Mouse (Mus musculus): Measurements from ENCODE around the gene Slc6a11.

DNA sequence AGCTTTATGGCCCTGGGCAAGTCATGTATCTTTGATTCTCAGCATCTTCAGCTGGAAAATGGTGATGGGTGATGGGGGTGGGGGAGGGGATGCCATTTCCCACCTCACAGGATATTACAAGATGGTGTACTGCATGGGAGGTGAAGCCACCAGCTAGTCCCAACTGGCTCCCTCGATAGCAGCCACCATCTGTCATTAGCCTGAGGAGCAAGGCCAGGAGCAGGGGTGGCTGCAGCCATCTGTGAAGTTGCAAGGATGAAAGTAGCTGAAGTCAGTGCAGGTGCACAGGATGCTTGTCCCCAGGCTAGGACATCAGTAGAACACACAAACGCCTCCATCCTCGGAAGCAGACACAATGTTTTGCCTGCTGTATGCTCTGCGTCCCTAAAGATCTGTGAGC lies 159.9 kb downstream of the Slc6a11 start:
- no peak for TF ChIP-seq ZC3H11A (IDR thresholded peaks at IDR 0.05; ENCODE audit: borderline replicate concordance, low read depth, low read length)
- no peak for TF ChIP-seq HCFC1 (IDR thresholded peaks at IDR 0.05; ENCODE audit: borderline replicate concordance, insufficient read depth, low read length)
- TF ChIP-seq ZNF384 (IDR thresholded peaks at IDR 0.05; ENCODE audit: low read depth, low read length), result no peak

Measured in ES-E14 (cell line).